13 mouse cellular contexts compared by ENCODE assay signal in the genomic region with DNA sequence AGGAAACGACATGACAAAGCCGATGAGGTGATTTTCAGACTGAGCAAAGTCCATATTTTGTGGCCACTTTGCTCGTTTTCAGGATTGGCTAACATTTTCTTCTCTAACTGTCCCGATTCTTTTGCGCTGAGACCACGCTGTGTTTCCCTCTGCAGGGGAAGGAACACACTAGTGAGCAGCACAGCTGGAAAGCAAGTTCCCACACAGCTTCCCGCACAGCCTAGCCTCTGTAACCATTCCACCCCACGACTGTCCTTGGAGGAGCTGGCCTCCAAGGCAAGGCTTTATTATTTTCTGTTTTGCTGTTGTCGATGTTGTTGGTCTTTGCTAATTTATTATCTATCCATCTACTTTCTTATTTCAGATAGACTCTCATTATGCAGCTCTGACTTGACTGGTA. TPM values are rescaled to one million over a fixed set of nuclear protein-coding genes. Genes with fewer than 3 reads are reported as not detected.
DNase-seq lines count a peak whose midpoint lies in the region; ATAC-seq and TF ChIP-seq lines count a peak whose summit lies in the region.
"Had no signal": no experiment of that assay in that cellular context is flagged by ENCODE, and none has a peak within 500 bp of the region (broad histone marks: within the 10 kb centered on the region; RNA-seq: fewer than 3 reads in every experiment).

No protein-coding gene starts in this region.

- intact Hi-C loops in heart, postnatal 10 days (cut with DNase I) = loop anchor here (5.0 kb wide), 2 partner anchors 45 to 155 kb away; no protein-coding TSS in a partner anchor

- H3ac ChIP-seq in myocyte (ENCODE audit: control insufficient read depth, insufficient read length) = no peak overlapping the region

- no peak overlapping the region for H3K4me2 ChIP-seq in heart, embryonic 13.5 days
- no peak overlapping the region for H3K4me2 ChIP-seq in kidney, postnatal 0 days (ENCODE audit: low read length)
- peak overlapping the region; percentile 55 for H3K4me2 ChIP-seq in myocyte (ENCODE audit: low read depth)

- no peak for DNase-seq in heart, postnatal 10 days
- no peak for DNase-seq in kidney, postnatal 0 days (ENCODE audit: low spot score)
- no peak for DNase-seq in kidney, postnatal 14 days
- no peak for DNase-seq in cerebellum, adult 8-10 months
- DNase-seq in Muller cell, postnatal 12 days (ENCODE audit: inconsistent ontology term) = no peak
- DNase-seq: thymus, postnatal 4 days had no signal

- no peak for TF ChIP-seq POLR2A in embryonic fibroblast, embryonic 13.5 days (IDR thresholded peaks at IDR 0.05; ENCODE audit: low read depth, low read length)
- TF ChIP-seq POLR2A in myocyte (IDR thresholded peaks at IDR 0.05; ENCODE audit: insufficient read length, low read depth) = no peak

- TF ChIP-seq CTCF in kidney, postnatal 0 days (IDR thresholded peaks at IDR 0.05; ENCODE audit: low read depth) = no peak
- no peak for TF ChIP-seq CTCF in embryonic fibroblast, embryonic 13.5 days (IDR thresholded peaks at IDR 0.05; ENCODE audit: borderline replicate concordance, insufficient read depth, low read length)

- no peaks in the 10 kb centered on the region for H3K9me3 ChIP-seq in heart, embryonic 13.5 days
- H3K9me3 ChIP-seq in kidney, postnatal 0 days (replicated peaks; ENCODE audit: low read length) = no peaks in the 10 kb centered on the region

- H3K36me3 ChIP-seq in heart, embryonic 13.5 days = no peaks in the 10 kb centered on the region
- no peaks in the 10 kb centered on the region for H3K36me3 ChIP-seq in kidney, postnatal 0 days (ENCODE audit: insufficient read depth, low read length)
- no peaks in the 10 kb centered on the region for H3K36me3 ChIP-seq in myocyte (ENCODE audit: control insufficient read depth, insufficient read depth)

- H3K27me3 ChIP-seq in heart, embryonic 13.5 days (replicated peaks) = no peaks in the 10 kb centered on the region
- H3K27me3 ChIP-seq in kidney, postnatal 0 days (ENCODE audit: insufficient read depth, low read length) = no peaks in the 10 kb centered on the region
- H3K27me3 ChIP-seq in myocyte (ENCODE audit: control insufficient read depth, insufficient read depth, insufficient read length) = no peaks in the 10 kb centered on the region

- no peak for ATAC-seq in heart, embryonic 13.5 days (ENCODE audit: extremely low read depth, insufficient number of reproducible peaks, low FRiP score, low TSS enrichment)
- no peak for ATAC-seq in kidney, postnatal 0 days (replicated peaks; ENCODE audit: low FRiP score, low read depth)

- H3K9ac ChIP-seq in heart, embryonic 13.5 days = no peak overlapping the region
- no peak overlapping the region for H3K9ac ChIP-seq in kidney, postnatal 0 days (ENCODE audit: low read depth, low read length)

- H3K4me3 ChIP-seq in heart, embryonic 13.5 days = no peak overlapping the region
- H3K4me3 ChIP-seq in kidney, postnatal 0 days (replicated peaks; ENCODE audit: low read depth, low read length) = no peak overlapping the region
- no peak overlapping the region for H3K4me3 ChIP-seq in embryonic fibroblast, embryonic 13.5 days (ENCODE audit: insufficient read depth, low read length)
- no peak overlapping the region for H3K4me3 ChIP-seq in myocyte

- 52% methylated on average over 9 of the region's 9 CpGs for WGBS in heart, embryonic 13.5 days
- WGBS in kidney, postnatal 0 days = 53% methylated on average over 9 of the region's 9 CpGs

- peaks cover 63% of the 10 kb centered on the region for H3K4me1 ChIP-seq in heart, embryonic 13.5 days
- H3K4me1 ChIP-seq in kidney, postnatal 0 days (replicated peaks; ENCODE audit: insufficient read depth, low read length) = 0 out of 2 replicates have a peak, but pooled peaks cover 6% of the 10 kb centered on the region
- peaks cover 10% of the 10 kb centered on the region for H3K4me1 ChIP-seq in embryonic fibroblast, embryonic 13.5 days (ENCODE audit: control insufficient read depth, insufficient read depth, low read length)

- peak overlapping the region; percentile 89 for H3K27ac ChIP-seq in heart, embryonic 13.5 days (replicated peaks)
- H3K27ac ChIP-seq in kidney, postnatal 0 days = peak overlapping the region; percentile 65
- H3K27ac ChIP-seq in embryonic fibroblast, embryonic 13.5 days (ENCODE audit: insufficient read depth, low read length) = peak overlapping the region; percentile 85

- no peaks in the 10 kb centered on the region for H3K79me2 ChIP-seq in myocyte (ENCODE audit: control insufficient read depth, insufficient read depth)

TF ChIP-seq in myocyte, 11 proteins besides CTCF, POLR2A, EP300 and RAD21:
- no peak for TF ChIP-seq POLR2AphosphoS2 (IDR thresholded peaks at IDR 0.05; ENCODE audit: insufficient read length, low read depth)
- TF ChIP-seq CEBPB (IDR thresholded peaks at IDR 0.05; ENCODE audit: insufficient read depth, poor library complexity, severe bottlenecking) = no peak
- no peak for TF ChIP-seq TCF3 (IDR thresholded peaks at IDR 0.05; ENCODE audit: insufficient read length, low read depth)
- TF ChIP-seq USF1 (IDR thresholded peaks at IDR 0.05; ENCODE audit: low read depth) = no peak
- TF ChIP-seq E2F4 (IDR thresholded peaks at IDR 0.05; ENCODE audit: insufficient read depth) = no peak
TF ChIP-seq in myocyte: peak in this region for 0.

RNA-seq across cellular contexts. Expression of a gene that starts 27.4 kb away (rescaled TPM):
- 7.6 and 8.0 TPM in 2 replicates for polyA plus RNA-seq in heart, embryonic 13.5 days (2015; fragmentation: Nextera tagmentation; extraction: Ambion mirVana)
- total RNA-seq in heart, postnatal 10 days (2021) = under 1 TPM; 0.43 to 0.69 TPM
- polyA plus RNA-seq in kidney, postnatal 0 days (2015; fragmentation: Nextera tagmentation; extraction: Ambion mirVana) = 2.2 and 2.9 TPM in 2 replicates
- polyA plus RNA-seq in embryonic fibroblast, embryonic 13.5 days (2011; ENCODE audit: insufficient read length, low read depth, missing spikeins) = 0.44 TPM in 1 of 2 replicates, not detected in the other
- polyA plus RNA-seq in myocyte (2012; fragmentation: generic; extraction: Trizol) = 0.84 TPM
- total RNA-seq: adrenal gland, adult 2 months; layer of hippocampus, postnatal 10 days; liver, adult 2 months; megakaryocyte progenitor cell, adult 5-6 weeks had no signal
- polyA plus RNA-seq: adrenal gland, adult 2 months; liver, adult 2 months had no signal

RNA-seq across cellular contexts. Expression of a gene that starts 57.1 kb away (rescaled TPM):
- 21.1 and 23.8 TPM in 2 replicates for polyA plus RNA-seq in heart, embryonic 13.5 days (2015; fragmentation: Nextera tagmentation; extraction: Ambion mirVana)
- 1 to 10 TPM; 7.9 to 8.3 TPM for total RNA-seq in heart, postnatal 10 days (2021)
- 5.3 TPM in 2 replicates for polyA plus RNA-seq in kidney, postnatal 0 days (2015; fragmentation: Nextera tagmentation; extraction: Ambion mirVana)
- polyA plus RNA-seq in embryonic fibroblast, embryonic 13.5 days (2011; ENCODE audit: insufficient read length, low read depth, missing spikeins) = 5.9 and 6.4 TPM in 2 replicates
- polyA plus RNA-seq in myocyte (2012; fragmentation: generic; extraction: Trizol) = 1.1 TPM
